Mouse (Mus musculus) ES-E14 (cell line): ENCODE data around the gene Mttp. TPM values are rescaled to one million over a fixed set of nuclear protein-coding genes. Genes with fewer than 3 reads are reported as not detected.

Experiments used
- DNase-seq: peaks from one replicate; pipeline ENCODE4 v3.0.0-alpha.2; 2013; ENCODE audit warnings: low read depth, low spot score
- H3K27ac ChIP-seq: 2 replicates; pipeline ENCODE4 v1.5.1; 2012; ENCODE audit warnings: low read depth, mild to moderate bottlenecking, low read length, moderate library complexity, mixed read lengths; ENCODE audit not compliant: poor library complexity, insufficient read depth, severe bottlenecking
- H3K36me3 ChIP-seq: 2 replicates; pipeline ENCODE4 v1.6.1; 2012; ENCODE audit warnings: mild to moderate bottlenecking, low read length, moderate library complexity, mixed read lengths; ENCODE audit not compliant: control insufficient read depth, poor library complexity, insufficient read depth, severe bottlenecking
- H3K4me1 ChIP-seq, 2 experiments: fragments of 150-350 bp in 1 of 2; sonication (generic) in 1 of 2; 2 replicates each; pipeline ENCODE4 v1.6.1; 2012; ENCODE audit warnings: low read length in 2 of 2, mild to moderate bottlenecking in 1 of 2, mixed read lengths in 1 of 2; ENCODE audit not compliant: control insufficient read depth in 2 of 2, insufficient read depth in 2 of 2, poor library complexity in 1 of 2
- H3K4me3 ChIP-seq, 2 experiments: fragments of 150-350 bp in 1 of 2; sonication (generic) in 1 of 2; 2 replicates each; pipeline ENCODE4 v1.5.1; 2012; ENCODE audit warnings: low read length in 2 of 2, low read depth in 1 of 2, mild to moderate bottlenecking in 1 of 2, mixed read lengths in 1 of 2; ENCODE audit not compliant: insufficient read depth in 1 of 2, poor library complexity in 1 of 2, severe bottlenecking in 1 of 2
- H3K9ac ChIP-seq: 2 replicates; pipeline ENCODE4 v1.6.1; 2012; ENCODE audit warnings: low read depth, mild to moderate bottlenecking, low read length, mixed read lengths; ENCODE audit not compliant: poor library complexity, insufficient read depth, severe bottlenecking
- H3K9me3 ChIP-seq: fragments of 150-350 bp; sonication (generic); 2 replicates; pipeline ENCODE4 v1.6.1; 2012; ENCODE audit warnings: low read depth, mild to moderate bottlenecking, low read length; ENCODE audit not compliant: control insufficient read depth, insufficient read depth
- CHD2 ChIP-seq: IDR thresholded peaks from 2 replicates; pipeline ENCODE4 v1.6.1; 2014; ENCODE audit warnings: mild to moderate bottlenecking, low read depth, low read length, inconsistent platforms
- HCFC1 ChIP-seq: IDR thresholded peaks from 2 replicates; pipeline ENCODE4 v1.6.1; 2012; ENCODE audit warnings: low read length, inconsistent platforms, borderline replicate concordance; ENCODE audit not compliant: insufficient read depth
- MAFK ChIP-seq: IDR thresholded peaks from 2 replicates; pipeline ENCODE4 v1.6.1; 2014; ENCODE audit warnings: mild to moderate bottlenecking, low read depth, low read length, inconsistent platforms; ENCODE audit not compliant: insufficient read depth
- ZC3H11A ChIP-seq: IDR thresholded peaks from 2 replicates; pipeline ENCODE4 v1.6.1; 2012; ENCODE audit warnings: low read depth, mild to moderate bottlenecking, inconsistent platforms, low read length, borderline replicate concordance
- ZNF384 ChIP-seq: IDR thresholded peaks from 2 replicates; pipeline ENCODE4 v1.6.1; 2012; ENCODE audit warnings: low read depth, low read length, inconsistent platforms
- in situ Hi-C, 2 experiments: fragments of 600-800 bp; cut with MboI; formaldehyde crosslinking; loops; one replicate each; pipeline ENCODE4 v1.15.1; 2025; ENCODE audit warnings: low sequenced_read_pairs in 2 of 2, inconsistent platforms in 1 of 2; ENCODE audit not compliant: unreplicated experiment in 2 of 2
- total RNA-seq: library from RNA; depleted of rRNA; stranded (reverse); fragments of 300-350 nt; gene quantifications from 2 replicates; pipeline ENCODE4 v1.2.3, GENCODE M21; 2012

The Mttp gene
- total RNA-seq, 1 experiment, result 10.8 TPM

GRCm38 (mm10) chr3:138110910-138111782 is 33.6 kb downstream of the Mttp start:
- Histone ChIP-seq H3K9ac (no peak overlapping the region), H3K9me3 (no peaks in the 10 kb centered on the region), H3K4me3 (no peak overlapping the region), H3K36me3 (no peaks in the 10 kb centered on the region), H3K4me1 (peaks cover 0 to 5% of the 10 kb centered on the region in 2 experiments; a peak in 1 of 4 replicates), H3K27ac (no peak overlapping the region)
- TF ChIP-seq ZNF384 (no peak), CHD2 (no peak), MAFK (no peak), HCFC1 (no peak), ZC3H11A (no peak)
- DNase-seq, result no peak
- in situ Hi-C loops, result no loop called here

- no peak overlapping the region for H3K27ac ChIP-seq
Observed at GRCm38 (mm10) chr3:138106887-138107286, 37.9 kb downstream of the Mttp start.

GRCm38 (mm10) chr3:138105056-138105455 is 39.7 kb downstream of the Mttp start:
- TF ChIP-seq HCFC1, result no peak
- no peak for TF ChIP-seq ZNF384
- TF ChIP-seq MAFK, result no peak
- TF ChIP-seq CHD2, result no peak
- TF ChIP-seq ZC3H11A, result no peak
- no peak overlapping the region for H3K9ac ChIP-seq
- H3K4me3 ChIP-seq, result no peak overlapping the region
- H3K9me3 ChIP-seq, result no peaks in the 10 kb centered on the region
- no peaks in the 10 kb centered on the region for H3K36me3 ChIP-seq
- DNase-seq, result no peak
- H3K4me1 ChIP-seq, result no peaks in the 10 kb centered on the region
- H3K27ac ChIP-seq, result no peak overlapping the region
- in situ Hi-C loops, result no loop called here

More at GRCm38 (mm10) chr3:138106887-138107286, 37.9 kb downstream of the Mttp start:
- H3K4me3 ChIP-seq, result no peak overlapping the region
- no peaks in the 10 kb centered on the region for H3K9me3 ChIP-seq
- TF ChIP-seq MAFK, result no peak
- no peak for TF ChIP-seq ZC3H11A
- TF ChIP-seq HCFC1, result no peak
- TF ChIP-seq ZNF384, result no peak
- no peak for TF ChIP-seq CHD2
- H3K9ac ChIP-seq, result no peak overlapping the region
- in situ Hi-C loops, result no loop called here
- no peak for DNase-seq
- no peaks in the 10 kb centered on the region for H3K4me1 ChIP-seq
- no peaks in the 10 kb centered on the region for H3K36me3 ChIP-seq

DNA sequence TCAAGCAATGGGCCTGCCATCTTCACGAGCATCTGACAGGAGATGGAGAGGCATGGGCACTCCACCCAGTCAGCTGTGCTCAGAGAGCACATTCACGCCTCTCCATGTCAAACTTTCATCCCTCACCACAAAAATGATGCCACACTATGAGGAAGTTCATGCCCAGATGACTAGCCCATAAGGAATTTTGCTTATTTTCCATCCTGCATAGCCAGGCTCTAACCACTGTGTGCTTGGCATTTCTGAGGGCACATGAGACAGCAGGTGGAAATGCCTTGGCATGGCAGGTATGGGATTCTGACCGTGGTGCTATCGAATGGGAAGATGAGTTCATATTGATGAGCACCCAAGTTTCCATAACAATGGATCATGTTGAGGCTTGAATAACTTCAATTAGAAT is 41.1 kb downstream of the Mttp start:
- H3K9me3 ChIP-seq, result no peaks in the 10 kb centered on the region
- no peaks in the 10 kb centered on the region for H3K36me3 ChIP-seq
- H3K4me1 ChIP-seq, result no peaks in the 10 kb centered on the region
- H3K9ac ChIP-seq, result no peak overlapping the region
- in situ Hi-C loops, result no loop called here
- H3K4me3 ChIP-seq, result no peak overlapping the region
- DNase-seq, result no peak
- TF ChIP-seq ZNF384, result no peak
- no peak for TF ChIP-seq ZC3H11A
- no peak for TF ChIP-seq MAFK
- no peak for TF ChIP-seq CHD2
- TF ChIP-seq HCFC1, result no peak
- H3K27ac ChIP-seq, result no peak overlapping the region
